Mouse (Mus musculus) layer of hippocampus, adult 6 months (tissue): Measurements from ENCODE around the gene Eif3a. TPM values are rescaled to one million over a fixed set of nuclear protein-coding genes. Genes with fewer than 3 reads are reported as not detected.

Experiments
- long read RNA-seq, 2 experiments: library from polyadenylated mRNA; unstranded; transcript quantifications; one replicate each; pipeline ENCODE4 v2.0.0; 2019 to 2020
- microRNA-seq: library from miRNA; unstranded; fragments of <30 nt; microRNA quantifications from one replicate; pipeline ENCODE4 v1.2.0, GENCODE M21; 2020
- polyA plus RNA-seq: library from polyadenylated mRNA; unstranded; fragments of <200 nt; fragmentation: Nextera tagmentation; gene quantifications from 2 replicates; pipeline ENCODE4 v1.2.3, GENCODE M21; 2021

The Eif3a gene
- 40.1 and 41.6 TPM in 2 replicates for polyA plus RNA-seq
- long read RNA-seq, experiment 1, full-length matches to known transcripts: 5 of 241 reads
- long read RNA-seq, experiment 1, partial matches to known transcripts: 220 of 241 reads
- long read RNA-seq, experiment 1, other reads (novel, unspliced or antisense): 16 of 241 reads
- long read RNA-seq, experiment 2, full-length matches to known transcripts: 138 of 545 reads
- long read RNA-seq, experiment 2, partial matches to known transcripts: 382 of 545 reads
- long read RNA-seq, experiment 2, other reads (novel, unspliced or antisense): 25 of 545 reads

GRCm38 (mm10) chr19:60790551-60791161 is at the start of gene Eif3a:
Gene Eif3a (minus strand): TSS chr19:60790658.

DNA sequence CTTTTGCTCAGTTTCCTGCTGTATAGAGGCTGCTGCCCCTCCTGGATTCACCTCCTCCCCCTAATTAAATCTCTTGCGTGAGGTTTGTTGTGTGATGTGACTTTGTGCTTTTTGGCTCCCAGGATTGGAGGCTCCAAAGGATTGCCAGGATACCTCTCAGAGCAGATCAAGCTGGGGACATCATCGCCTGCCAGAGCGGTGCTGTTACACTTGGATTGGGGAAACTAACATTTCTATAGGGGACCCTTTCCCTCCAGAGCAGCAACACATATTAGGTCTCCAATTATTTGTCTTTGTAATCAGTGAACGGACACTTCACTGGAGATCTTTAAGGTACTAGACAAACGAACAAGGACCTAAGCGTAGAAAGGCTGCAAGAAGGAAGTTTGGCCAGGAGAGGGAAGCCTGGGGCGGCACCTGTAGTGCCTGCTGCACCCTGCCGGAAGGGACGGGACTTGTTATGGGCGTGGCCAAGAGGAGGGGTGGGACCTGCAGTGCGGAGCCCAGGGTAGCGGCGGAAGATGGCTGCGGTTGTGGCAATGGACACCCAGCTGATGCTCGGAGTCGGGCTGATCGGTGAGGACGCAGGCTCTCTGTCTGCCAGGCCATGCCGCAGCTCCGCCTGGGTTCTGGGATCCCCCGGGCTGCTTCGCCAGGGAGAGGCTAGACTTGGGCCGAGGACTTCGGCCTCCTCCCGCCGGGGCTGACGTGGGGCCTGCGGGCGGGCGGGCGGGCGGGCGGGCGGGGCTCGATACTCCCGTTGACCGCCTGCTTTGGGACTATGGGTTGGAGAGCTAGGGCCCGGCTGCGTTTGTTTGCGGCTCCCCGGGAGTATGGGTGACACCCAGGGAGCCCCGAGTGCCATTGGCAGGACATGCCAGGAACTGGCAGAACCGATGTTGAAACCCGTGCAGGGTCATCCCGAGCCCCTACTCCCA is 20.9 kb upstream of the Eif3a start, which contains the start of gene Fam45a:
Gene Fam45a, plus strand, starts transcription at position 488 of the 938 bp plus-strand sequence.

DNA sequence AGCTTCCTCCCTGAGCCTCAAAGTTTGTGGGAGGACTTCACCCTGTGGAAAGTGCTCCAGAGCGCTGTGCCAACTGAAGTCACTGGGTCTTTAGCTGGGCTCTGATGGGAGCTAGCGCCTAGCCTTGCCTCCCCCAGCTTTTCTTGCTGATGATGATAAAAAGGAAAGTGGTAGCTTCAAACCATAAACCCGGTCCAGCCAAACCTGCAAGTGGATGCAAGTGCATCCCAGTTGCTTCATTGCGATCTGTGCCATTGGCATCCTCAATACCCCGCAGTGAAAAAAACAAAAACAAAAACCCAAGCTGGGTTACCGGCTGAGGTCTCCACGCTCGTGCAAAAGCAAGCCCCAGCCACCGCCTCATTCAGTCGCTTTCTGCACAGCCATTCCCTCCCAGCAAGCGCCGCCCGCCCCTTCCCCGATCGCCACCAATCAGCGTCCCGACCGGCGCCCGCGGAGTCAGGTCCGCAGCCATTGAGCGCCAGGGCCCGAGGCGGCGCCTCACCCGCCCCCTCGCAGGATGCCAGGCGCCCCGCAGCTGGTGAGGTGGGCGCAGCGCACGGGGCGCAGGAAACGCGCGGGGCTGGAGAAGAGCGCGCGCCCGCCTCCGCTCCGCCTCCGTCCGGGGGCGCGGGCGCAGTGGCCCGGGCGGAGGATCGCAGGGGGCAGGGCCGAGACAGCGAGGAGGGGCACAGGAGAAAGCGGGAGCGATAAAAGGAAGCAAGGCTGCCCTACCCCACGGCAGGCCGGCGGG is 34.8 kb downstream of the Eif3a start, which contains the start of gene Nanos1:
Gene Nanos1, plus strand, starts transcription at position 550 of the 754 bp plus-strand sequence.

Small RNAs within 50 kb of the gene (microRNA-seq; reads per million reads assigned to microRNA genes)
- gene mmu-mir-3084-1: not detected

Other genes starting within 250 kb of the Eif3a start
- gene Cacul1, start 209.6 kb downstream of the Eif3a start, polyA plus RNA-seq: 17.0 and 17.1 TPM in 2 replicates
- gene Nanos1, start 34.7 kb downstream of the Eif3a start, polyA plus RNA-seq: 5.6 and 6.9 TPM in 2 replicates
- 51.3 and 57.7 TPM in 2 replicates for gene Fam45a, start 20.9 kb upstream of the Eif3a start, polyA plus RNA-seq
- gene Sfxn4, start 70.8 kb upstream of the Eif3a start, polyA plus RNA-seq: 10.2 and 11.6 TPM in 2 replicates
- 133 and 146 TPM in 2 replicates for gene Prdx3, start 83.9 kb upstream of the Eif3a start, polyA plus RNA-seq
- 1.2 and 1.7 TPM in 2 replicates for gene Grk5, start 99.1 kb upstream of the Eif3a start, polyA plus RNA-seq